Mouse (Mus musculus) stomach, embryonic 16.5 days (tissue): ENCODE data around the gene Arhgap8. TPM values are rescaled to one million over a fixed set of nuclear protein-coding genes. Genes with fewer than 3 reads are reported as not detected.
"Not testable (repeated sequence)": the region's sequence is repeated elsewhere in the genome, so short reads cannot be mapped to it uniquely, and the experiment has no call there.

ENCODE experiments used
- ATAC-seq: fragments of 200-750 bp; cut with Nextera tagmentation; 2 replicates; pipeline ENCODE4 v1.8.0; 2017; ENCODE audit warnings: moderate number of reproducible peaks, moderate TSS enrichment; ENCODE audit not compliant: insufficient read depth, low FRiP score
- H3K27ac ChIP-seq: fragments of 300-500 bp; sonication (generic); 2 replicates; pipeline ENCODE4 v1.5.1; 2014; ENCODE audit warnings: low read length
- H3K27me3 ChIP-seq: fragments of 300-500 bp; sonication (generic); 2 replicates; pipeline ENCODE4 v1.6.1; 2014; ENCODE audit warnings: low read length, control low read depth, mixed read lengths; ENCODE audit not compliant: control insufficient read depth, insufficient read depth
- H3K36me3 ChIP-seq: fragments of 300-500 bp; sonication (generic); 2 replicates; pipeline ENCODE4 v1.6.1; 2014; ENCODE audit warnings: low read length; ENCODE audit not compliant: control insufficient read depth, insufficient read depth
- H3K4me1 ChIP-seq: fragments of 300-500 bp; sonication (generic); 2 replicates; pipeline ENCODE4 v1.6.1; 2014; ENCODE audit warnings: low read length, control low read depth, mixed read lengths; ENCODE audit not compliant: control insufficient read depth, insufficient read depth
- H3K4me2 ChIP-seq: fragments of 300-500 bp; sonication (generic); 2 replicates; pipeline ENCODE4 v1.6.1; 2014; ENCODE audit warnings: low read depth, low read length, mixed read lengths
- H3K4me3 ChIP-seq: fragments of 300-500 bp; sonication (generic); replicated peaks from 2 replicates; pipeline ENCODE4 v1.5.1; 2014; ENCODE audit warnings: mild to moderate bottlenecking, low read length
- H3K9ac ChIP-seq: fragments of 300-500 bp; sonication (generic); 2 replicates; pipeline ENCODE4 v1.6.1; 2014; ENCODE audit warnings: low read length
- H3K9me3 ChIP-seq: fragments of 300-500 bp; sonication (generic); replicated peaks from 2 replicates; pipeline ENCODE4 v1.6.1; 2016; ENCODE audit warnings: low read length, control low read depth; ENCODE audit not compliant: control insufficient read depth
- WGBS: fragments of 180-500 bp; shearing (Covaris S2); extraction: QIAGEN DNeasy Blood & Tissue Kit; methylation state at CpG from one replicate; pipeline ENCODE4 v1.1.7; 2014; 5-methylcytosine and 5-hydroxymethylcytosine counted together
- polyA plus RNA-seq: library from polyadenylated mRNA; unstranded; fragments of >200 nt; fragmentation: Nextera tagmentation; extraction: Ambion mirVana; gene quantifications from 2 replicates; pipeline ENCODE4 v1.2.1, GENCODE M21; 2015

Gene Arhgap8
- polyA plus RNA-seq, 1 experiment from 2014 or later, result 12.6 TPM

- H3K36me3 ChIP-seq, result no peaks in the 10 kb centered on the region
- H3K27me3 ChIP-seq, result no peaks in the 10 kb centered on the region
- no peak overlapping the region for H3K4me2 ChIP-seq
- WGBS, result 43% methylated on average over 10 of the region's 10 CpGs
- H3K4me1 ChIP-seq, result 0 out of 2 replicates have a peak, but pooled peaks cover 4% of the 10 kb centered on the region
- no peaks in the 10 kb centered on the region for H3K9me3 ChIP-seq
- H3K27ac ChIP-seq, result no peak overlapping the region
- no peak for ATAC-seq
- no peak overlapping the region for H3K9ac ChIP-seq
- H3K4me3 ChIP-seq, result no peak overlapping the region
These were observed 46.8 kb downstream of the Arhgap8 start for GRCm38 (mm10) chr15:84766621-84767020.

DNA sequence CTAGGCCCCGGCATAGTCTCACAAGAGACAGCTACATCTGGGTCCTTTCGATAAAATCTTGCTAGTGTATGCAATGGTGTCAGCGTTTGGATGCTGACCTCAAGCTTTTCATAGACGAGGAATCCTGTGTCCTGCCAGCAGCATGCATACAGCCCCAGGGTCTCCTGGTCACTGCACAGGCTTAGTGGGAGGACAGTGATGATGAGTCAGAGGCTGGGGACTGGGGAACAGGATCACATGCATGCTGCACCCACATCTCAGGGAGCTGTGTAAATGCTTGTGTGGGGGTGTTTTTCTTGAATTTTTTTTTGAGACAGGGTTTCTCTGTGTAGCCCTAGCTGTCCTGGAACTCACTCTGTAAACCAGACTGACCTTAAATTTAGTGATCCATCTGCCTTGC is 48.7 kb downstream of the Arhgap8 start:
- not testable (repeated sequence) for H3K4me2 ChIP-seq, H3K36me3 ChIP-seq, H3K4me1 ChIP-seq, H3K27ac ChIP-seq, ATAC-seq, H3K9ac ChIP-seq, H3K4me3 ChIP-seq, H3K9me3 ChIP-seq, H3K27me3 ChIP-seq
- WGBS, result 57% methylated on average over 3 of the region's 4 CpGs

DNA sequence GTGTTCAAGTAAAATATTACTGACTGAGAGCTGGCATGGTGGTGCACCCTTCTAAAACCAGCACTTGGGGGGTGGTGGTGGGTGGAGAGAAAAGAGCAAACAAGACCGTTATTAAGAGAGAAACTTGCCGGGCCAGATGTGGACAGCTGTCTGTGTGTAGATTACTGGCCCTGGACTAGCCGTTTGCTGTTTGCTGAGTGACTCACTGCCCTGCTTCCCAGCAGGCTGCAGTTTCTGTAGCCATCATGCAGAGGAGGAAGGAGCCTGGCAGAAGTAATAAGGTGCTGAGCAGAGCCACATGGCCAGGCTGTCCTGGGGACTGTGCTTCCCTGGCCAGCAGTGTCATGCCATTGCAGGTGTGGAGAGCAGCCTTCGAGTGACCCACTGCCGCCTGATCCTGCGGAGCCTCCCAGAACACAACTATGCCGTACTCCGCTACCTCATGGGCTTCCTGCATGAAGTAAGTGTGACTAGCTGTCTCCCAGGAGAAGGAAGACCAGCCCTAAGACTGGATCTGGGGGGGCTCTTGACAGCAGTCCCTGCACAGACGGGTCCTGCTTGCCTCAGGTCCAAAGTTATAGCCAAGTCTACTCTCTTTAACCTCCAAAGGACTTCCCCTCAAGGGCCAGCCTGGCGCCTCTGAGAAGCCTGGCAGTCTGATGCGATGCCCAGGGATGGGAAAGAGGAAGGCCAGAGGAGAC is 49.9 kb downstream of the Arhgap8 start:
- H3K9me3 ChIP-seq, result no peaks in the 10 kb centered on the region
- ATAC-seq, result peak; percentile 59; the same call in 1 of the 2 replicates
- H3K4me2 ChIP-seq, result no peak overlapping the region
- WGBS, result 65% methylated on average over 11 of the region's 11 CpGs
- H3K9ac ChIP-seq, result no peak overlapping the region
- H3K27me3 ChIP-seq, result no peaks in the 10 kb centered on the region
- H3K4me1 ChIP-seq, result 0 out of 2 replicates have a peak, but pooled peaks cover 4% of the 10 kb centered on the region
- H3K27ac ChIP-seq, result peak overlapping the region; percentile 27; the same call in 1 of the 2 replicates
- no peak overlapping the region for H3K4me3 ChIP-seq
- H3K36me3 ChIP-seq, result no peaks in the 10 kb centered on the region

- no peak overlapping the region for H3K4me3 ChIP-seq
- H3K36me3 ChIP-seq, result no peaks in the 10 kb centered on the region
- no peaks in the 10 kb centered on the region for H3K27me3 ChIP-seq
- no peak for ATAC-seq
- H3K9me3 ChIP-seq, result no peaks in the 10 kb centered on the region
- H3K27ac ChIP-seq, result no peak overlapping the region
- WGBS, result 75% methylated on average over 21 of the region's 21 CpGs
- H3K4me1 ChIP-seq, result 0 out of 2 replicates have a peak, but pooled peaks cover 4% of the 10 kb centered on the region
- H3K9ac ChIP-seq, result no peak overlapping the region
- H3K4me2 ChIP-seq, result no peak overlapping the region
These were observed 52.6 kb downstream of the Arhgap8 start for GRCm38 (mm10) chr15:84772191-84773111.

DNA sequence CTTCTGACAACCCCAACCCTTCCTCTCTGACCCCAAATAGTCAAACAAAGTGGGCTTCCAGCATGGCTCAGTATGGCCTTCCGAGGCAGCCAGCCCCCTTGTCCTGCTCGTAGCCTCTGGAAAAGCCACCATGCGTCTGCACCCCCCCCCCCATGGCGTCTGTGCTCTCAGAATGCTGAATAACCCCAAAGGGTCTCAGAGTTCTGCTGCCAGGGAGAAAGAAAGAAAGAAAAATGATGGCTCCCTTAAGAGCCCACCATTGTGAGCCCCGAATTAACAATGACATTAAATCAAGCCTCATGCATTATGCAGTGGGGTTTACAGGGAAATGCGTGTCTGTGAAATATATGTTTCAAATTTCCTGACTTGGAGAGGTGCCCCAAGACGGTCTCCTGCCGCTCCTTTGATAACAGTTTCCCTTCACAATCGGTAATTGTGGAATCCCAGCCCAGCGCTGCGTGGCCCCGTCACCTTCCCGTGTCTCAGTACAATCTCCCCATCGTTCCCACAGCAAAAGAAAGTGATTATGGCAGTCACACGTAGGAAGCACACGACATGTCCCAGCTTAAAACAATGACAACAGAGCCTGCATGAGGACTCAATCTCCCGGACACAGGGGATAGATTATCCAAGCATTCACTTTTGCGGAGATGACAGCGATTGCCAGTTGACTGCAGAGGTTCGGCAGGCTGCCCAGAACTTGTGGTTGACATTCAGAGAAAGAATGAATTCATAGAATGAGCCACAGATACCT is 55.7 kb downstream of the Arhgap8 start:
- no peak for ATAC-seq
- H3K27ac ChIP-seq, result no peak overlapping the region
- H3K4me3 ChIP-seq, result no peak overlapping the region
- H3K4me1 ChIP-seq, result no peaks in the 10 kb centered on the region
- WGBS, result 62% methylated on average over 20 of the region's 20 CpGs
- no peaks in the 10 kb centered on the region for H3K9me3 ChIP-seq
- H3K36me3 ChIP-seq, result no peaks in the 10 kb centered on the region
- H3K27me3 ChIP-seq, result no peaks in the 10 kb centered on the region
- H3K4me2 ChIP-seq, result no peak overlapping the region
- no peak overlapping the region for H3K9ac ChIP-seq

DNA sequence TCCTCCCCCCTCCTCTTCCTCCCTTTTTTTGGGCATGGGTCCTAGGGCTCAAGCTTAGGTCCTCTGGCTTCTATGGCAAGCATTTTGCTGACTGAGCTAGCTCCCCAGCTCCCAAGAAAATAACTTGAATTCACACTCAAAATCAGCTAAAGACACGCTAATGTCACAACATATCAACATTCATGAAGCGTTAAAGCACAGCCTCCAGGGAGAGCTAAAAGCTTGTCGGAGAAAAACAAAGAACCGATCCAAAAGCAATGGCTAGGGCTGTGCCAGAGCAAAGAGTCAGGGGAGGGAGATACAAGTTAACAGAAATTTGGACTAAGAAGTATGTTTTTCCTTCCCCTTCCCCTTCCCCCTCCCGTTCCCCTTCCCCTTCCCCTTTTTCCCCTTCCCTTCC is 58.7 kb downstream of the Arhgap8 start:
- no peaks in the 10 kb centered on the region for H3K9me3 ChIP-seq
- H3K9ac ChIP-seq, result no peak overlapping the region
- no peaks in the 10 kb centered on the region for H3K27me3 ChIP-seq
- H3K36me3 ChIP-seq, result no peaks in the 10 kb centered on the region
- ATAC-seq, result no peak
- H3K27ac ChIP-seq, result no peak overlapping the region
- 58% methylated on average over 5 of the region's 5 CpGs for WGBS
- H3K4me3 ChIP-seq, result no peak overlapping the region
- H3K4me1 ChIP-seq, result no peaks in the 10 kb centered on the region
- H3K4me2 ChIP-seq, result no peak overlapping the region

DNA sequence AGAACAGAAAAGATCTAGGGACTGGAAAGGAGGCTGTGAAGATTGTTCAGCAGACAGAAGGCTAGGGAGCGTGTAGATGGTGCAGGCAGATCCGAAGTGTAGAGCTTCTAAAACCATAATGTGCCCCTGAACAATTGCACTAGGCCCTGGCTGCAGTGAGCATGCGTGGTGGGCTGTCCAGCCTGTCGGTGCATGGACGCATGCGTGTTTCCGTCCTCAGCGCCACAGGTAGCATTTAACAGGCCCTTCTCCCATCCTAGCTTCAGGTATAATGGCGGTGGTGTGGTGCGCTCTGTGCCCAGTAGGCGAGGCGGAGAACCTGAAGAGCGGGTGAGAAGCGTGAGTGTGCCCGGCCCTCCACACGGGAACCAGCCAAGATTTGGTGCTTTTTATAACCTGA is 65.0 kb downstream of the Arhgap8 start:
- Histone ChIP-seq H3K27ac (no peak overlapping the region), H3K27me3 (no peaks in the 10 kb centered on the region), H3K9me3 (no peaks in the 10 kb centered on the region), H3K4me3 (no peak overlapping the region), H3K9ac (no peak overlapping the region), H3K36me3 (no peaks in the 10 kb centered on the region), H3K4me2 (no peak overlapping the region), H3K4me1 (no peaks in the 10 kb centered on the region)
- WGBS, result 95% methylated on average over 16 of the region's 16 CpGs
- no peak for ATAC-seq

DNA sequence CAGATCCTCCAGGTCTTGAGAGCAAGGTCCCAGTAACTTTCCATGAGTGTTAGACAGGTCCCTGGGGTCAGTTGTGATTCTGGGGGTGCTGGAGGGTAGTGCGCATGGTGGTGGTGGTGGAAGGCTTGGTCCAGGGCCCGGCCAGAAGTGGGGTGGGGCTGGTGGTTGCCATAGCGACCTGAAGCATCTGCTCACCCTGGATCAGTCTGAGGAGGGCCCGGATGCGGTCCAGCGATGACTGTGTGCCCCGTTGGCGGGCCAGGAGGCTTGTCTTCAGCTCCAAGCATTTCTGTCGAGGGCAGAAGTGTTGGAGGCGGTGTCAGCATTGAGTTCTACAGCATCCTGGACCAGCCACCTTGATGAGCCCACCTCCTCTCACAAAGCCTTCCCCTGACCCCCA is 67.3 kb downstream of the Arhgap8 start:
- Histone ChIP-seq H3K9ac (no peak overlapping the region), H3K9me3 (no peaks in the 10 kb centered on the region), H3K27me3 (no peaks in the 10 kb centered on the region), H3K4me3 (no peak overlapping the region), H3K27ac (no peak overlapping the region), H3K4me1 (no peaks in the 10 kb centered on the region; the same call in 1 of the 2 replicates), H3K36me3 (no peaks in the 10 kb centered on the region), H3K4me2 (no peak overlapping the region)
- 82% methylated on average over 10 of the region's 10 CpGs for WGBS
- no peak for ATAC-seq
